Mouse (Mus musculus) heart, adult 18-20 months (tissue): ENCODE results near the gene Sirt4. TPM values are rescaled to one million over a fixed set of nuclear protein-coding genes. Genes with fewer than 3 reads are reported as not detected.
"Not testable (repeated sequence)": the region's sequence is repeated elsewhere in the genome, so short reads cannot be mapped to it uniquely, and the experiment has no call there.

Experiments used
- DNase-seq, 2 experiments: peaks; one replicate each; pipeline ENCODE4 v3.0.0; 2021 to 2022; ENCODE audit warnings: mixed read lengths in 1 of 2
- long read RNA-seq, 2 experiments: library from polyadenylated mRNA; stranded (forward); transcript quantifications; one replicate each; pipeline ENCODE4 v2.0.0; 2021
- total RNA-seq, 2 experiments: library from RNA; stranded (reverse); gene quantifications; 2 replicates each; pipeline ENCODE4 v1.2.3; 2021

Gene Sirt4
- total RNA-seq: 10 to 100 TPM; 13.6 to 19.5 TPM
- long read RNA-seq, experiment 1, transcript Sirt4-201 (5 exons, 1,794 nt): major isoform, 12 of 18 reads
- long read RNA-seq, experiment 1, partial matches to known transcripts: 4 of 18 reads
- long read RNA-seq, experiment 1, other reads (novel, unspliced or antisense): 2 of 18 reads
- long read RNA-seq, experiment 2, partial matches to known transcripts: 2 of 15 reads
- long read RNA-seq, experiment 2, other reads (novel, unspliced or antisense): 10 of 15 reads

- DNase-seq: peak; percentile 94 to 95
These were observed at the start of gene Sirt4 for GRCm38 (mm10) chr5:115483947-115484920. Gene Sirt4 (minus strand): TSS chr5:115484725.

GRCm38 (mm10) chr5:115531671-115532270 is 47.2 kb upstream of the Sirt4 start:
- DNase-seq: peak; percentile 90 to 95

- DNase-seq: no peak
These were observed 45.9 kb upstream of the Sirt4 start for GRCm38 (mm10) chr5:115530447-115530809.

GRCm38 (mm10) chr5:115529742-115530446 is 45.4 kb upstream of the Sirt4 start:
- DNase-seq: peak; percentile 57 to 72

GRCm38 (mm10) chr5:115529364-115529741 is 44.8 kb upstream of the Sirt4 start:
- DNase-seq: no peak

GRCm38 (mm10) chr5:115528128-115528527 is 43.6 kb upstream of the Sirt4 start:
- DNase-seq: no peak

GRCm38 (mm10) chr5:115526456-115527202 is 42.1 kb upstream of the Sirt4 start:
- no peak for DNase-seq

- DNase-seq: no peak
These were observed 41.4 kb upstream of the Sirt4 start for GRCm38 (mm10) chr5:115525943-115526342.

- no peak for DNase-seq
These were observed 40.9 kb upstream of the Sirt4 start for GRCm38 (mm10) chr5:115525416-115525815.

- no peak for DNase-seq
These were observed 39.9 kb upstream of the Sirt4 start for GRCm38 (mm10) chr5:115524471-115524870.

GRCm38 (mm10) chr5:115523971-115524370 is 39.4 kb upstream of the Sirt4 start:
- DNase-seq: no peak

GRCm38 (mm10) chr5:115522981-115523499 is 38.5 kb upstream of the Sirt4 start:
- no peak for DNase-seq

GRCm38 (mm10) chr5:115522531-115522930 is 38.0 kb upstream of the Sirt4 start:
- no peak for DNase-seq

- DNase-seq: peak; percentile 74 to 83
These were observed 37.3 kb upstream of the Sirt4 start for GRCm38 (mm10) chr5:115521553-115522461.

GRCm38 (mm10) chr5:115520325-115520869 is 35.9 kb upstream of the Sirt4 start:
- peak; percentile 63 to 80 for DNase-seq

GRCm38 (mm10) chr5:115518214-115518613 is 33.7 kb upstream of the Sirt4 start:
- DNase-seq: not testable (repeated sequence)

- peak in 1 of 2 experiments; percentile 43 for DNase-seq
These were observed 33.0 kb upstream of the Sirt4 start for GRCm38 (mm10) chr5:115517501-115517900.

GRCm38 (mm10) chr5:115516908-115517307 is 32.4 kb upstream of the Sirt4 start:
- no peak for DNase-seq

- DNase-seq: peak; percentile 70 to 89
These were observed 31.8 kb upstream of the Sirt4 start for GRCm38 (mm10) chr5:115516081-115516907.
